Mouse (Mus musculus): ENCODE measurements around the gene Ak8. TPM values are rescaled to one million over a fixed set of nuclear protein-coding genes. Genes with fewer than 3 reads are reported as not detected.
A peak's percentile ranks its signal among the peaks of the same experiment; 100 is the strongest.

The Ak8 gene
- polyA plus RNA-seq, 1 experiment from 2014 or later: 0.35 TPM

DNA sequence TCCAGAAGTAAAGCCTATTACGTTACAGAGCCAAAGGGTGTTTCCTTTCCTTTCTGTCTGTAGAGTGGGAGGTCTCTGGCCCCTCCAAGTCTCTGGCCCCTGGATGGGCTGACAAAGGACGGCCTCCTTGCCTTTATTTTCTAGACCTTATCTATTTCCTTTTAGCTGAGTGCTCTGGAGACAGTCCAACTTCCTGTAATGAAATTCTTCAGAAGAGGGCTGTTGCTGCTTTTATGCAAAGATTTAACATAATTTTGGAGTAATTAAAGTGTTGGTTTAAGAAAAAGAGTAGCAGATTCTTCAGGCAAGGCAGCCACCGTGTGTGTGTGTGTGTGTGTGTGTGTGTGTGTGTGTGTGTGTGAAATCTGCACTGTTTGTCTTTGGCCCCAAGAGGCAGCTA lies 98.4 kb downstream of the Ak8 start:
- Histone ChIP-seq H3K4me1 (no peaks in the 10 kb centered on the region; the same call in 1 of the 2 replicates), H3K9me3 (replicated peaks) (no peaks in the 10 kb centered on the region), H3K36me3 (no peaks in the 10 kb centered on the region), H3K9ac (no peak overlapping the region), H3K4me3 (no peak overlapping the region), H3K27ac (no peak overlapping the region), H3K4me2 (no peak overlapping the region), H3K27me3 (replicated peaks) (0 out of 2 replicates have a peak, but pooled peaks cover 3% of the 10 kb centered on the region)
- WGBS (ENCODE audit: insufficient replicate concordance): 24% methylated on average over 3 of the region's 3 CpGs
- ATAC-seq: no peak

DNA sequence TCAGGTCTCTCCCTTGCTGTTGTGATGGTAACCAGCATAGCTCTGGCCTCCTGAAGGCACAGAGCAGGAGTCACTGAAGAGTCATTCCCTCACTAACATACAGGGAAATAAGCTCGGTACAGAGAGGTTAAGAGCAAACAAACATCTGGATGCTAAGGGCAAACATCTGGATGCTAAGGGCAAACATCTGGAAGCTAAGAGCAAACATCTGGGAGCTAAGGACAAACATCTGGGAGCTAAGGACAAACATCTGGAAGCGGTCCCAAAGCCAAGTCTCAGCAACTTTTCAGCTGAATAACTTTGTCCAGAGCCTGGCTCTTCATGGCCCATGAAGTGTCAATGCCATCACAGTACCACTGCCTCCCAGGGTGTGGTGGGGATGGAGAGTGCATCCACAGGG lies 99.6 kb downstream of the Ak8 start:
- no peak for ATAC-seq
- H3K4me1 ChIP-seq: no peaks in the 10 kb centered on the region; the same call in 1 of the 2 replicates
- WGBS (ENCODE audit: insufficient replicate concordance): 53% methylated on average over 2 of the region's 2 CpGs
- H3K27me3 ChIP-seq (replicated peaks): 0 out of 2 replicates have a peak, but pooled peaks cover 3% of the 10 kb centered on the region
- no peak overlapping the region for H3K4me2 ChIP-seq
- no peaks in the 10 kb centered on the region for H3K36me3 ChIP-seq
- H3K4me3 ChIP-seq: no peak overlapping the region
- no peaks in the 10 kb centered on the region for H3K9me3 ChIP-seq (replicated peaks)
- no peak overlapping the region for H3K9ac ChIP-seq
- H3K27ac ChIP-seq: no peak overlapping the region

DNA sequence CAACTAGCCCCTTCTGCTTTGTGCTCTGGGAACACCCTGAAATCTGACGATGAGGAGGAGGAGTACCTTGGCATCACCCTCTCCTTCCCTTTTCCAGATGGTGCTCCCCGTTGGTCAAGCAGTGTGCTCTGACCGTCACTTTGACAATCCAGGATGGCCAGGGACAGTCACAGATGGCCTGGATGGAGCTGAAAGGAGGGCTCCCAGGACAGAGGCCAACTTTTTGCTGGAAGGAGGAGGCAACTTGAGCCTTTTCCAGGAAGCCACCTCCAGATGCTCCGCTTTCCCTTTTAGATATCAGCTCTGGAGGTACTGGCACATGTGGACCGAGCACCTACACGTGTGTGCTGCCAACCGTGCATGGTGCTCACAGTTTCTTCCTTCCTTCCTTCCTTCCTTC lies 103.4 kb downstream of the Ak8 start:
- no peak for ATAC-seq
- no peaks in the 10 kb centered on the region for H3K4me1 ChIP-seq
- no peaks in the 10 kb centered on the region for H3K36me3 ChIP-seq
- WGBS (ENCODE audit: insufficient replicate concordance): 66% methylated on average over 7 of the region's 7 CpGs
- 0 out of 2 replicates have a peak, but pooled peaks cover 3% of the 10 kb centered on the region for H3K27me3 ChIP-seq (replicated peaks)
- H3K27ac ChIP-seq: no peak overlapping the region
- no peak overlapping the region for H3K9ac ChIP-seq
- H3K4me3 ChIP-seq: no peak overlapping the region
- no peak overlapping the region for H3K4me2 ChIP-seq
- no peaks in the 10 kb centered on the region for H3K9me3 ChIP-seq (replicated peaks)

DNA sequence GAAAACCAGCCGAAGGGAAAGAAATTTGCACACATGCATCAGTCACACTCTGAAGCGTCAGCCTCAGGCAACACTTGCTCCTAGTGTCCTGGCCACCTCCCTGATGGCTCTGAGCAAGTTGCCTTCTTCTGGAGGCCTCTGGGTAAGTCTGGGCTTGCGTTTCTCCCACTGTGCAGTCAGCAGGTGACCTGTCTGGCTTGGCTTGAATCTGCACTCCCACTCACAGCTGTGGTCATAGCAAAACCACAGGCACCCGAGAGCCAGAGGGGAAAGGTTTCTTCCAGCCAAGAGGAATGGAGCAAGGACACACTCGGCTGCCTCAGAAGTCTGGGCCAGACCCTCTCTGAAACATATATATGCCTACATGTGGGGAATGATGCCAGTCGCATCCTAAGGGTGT lies 108.9 kb downstream of the Ak8 start:
- no peak for ATAC-seq
- no peaks in the 10 kb centered on the region; the same call in 1 of the 2 replicates for H3K27me3 ChIP-seq (replicated peaks)
- H3K4me3 ChIP-seq: no peak overlapping the region
- H3K27ac ChIP-seq: no peak overlapping the region
- H3K4me2 ChIP-seq: no peak overlapping the region
- no peaks in the 10 kb centered on the region for H3K36me3 ChIP-seq
- no peaks in the 10 kb centered on the region for H3K4me1 ChIP-seq
- no peak overlapping the region for H3K9ac ChIP-seq
- no peaks in the 10 kb centered on the region for H3K9me3 ChIP-seq (replicated peaks)
- WGBS (ENCODE audit: insufficient replicate concordance): 59% methylated on average over 6 of the region's 6 CpGs

DNA sequence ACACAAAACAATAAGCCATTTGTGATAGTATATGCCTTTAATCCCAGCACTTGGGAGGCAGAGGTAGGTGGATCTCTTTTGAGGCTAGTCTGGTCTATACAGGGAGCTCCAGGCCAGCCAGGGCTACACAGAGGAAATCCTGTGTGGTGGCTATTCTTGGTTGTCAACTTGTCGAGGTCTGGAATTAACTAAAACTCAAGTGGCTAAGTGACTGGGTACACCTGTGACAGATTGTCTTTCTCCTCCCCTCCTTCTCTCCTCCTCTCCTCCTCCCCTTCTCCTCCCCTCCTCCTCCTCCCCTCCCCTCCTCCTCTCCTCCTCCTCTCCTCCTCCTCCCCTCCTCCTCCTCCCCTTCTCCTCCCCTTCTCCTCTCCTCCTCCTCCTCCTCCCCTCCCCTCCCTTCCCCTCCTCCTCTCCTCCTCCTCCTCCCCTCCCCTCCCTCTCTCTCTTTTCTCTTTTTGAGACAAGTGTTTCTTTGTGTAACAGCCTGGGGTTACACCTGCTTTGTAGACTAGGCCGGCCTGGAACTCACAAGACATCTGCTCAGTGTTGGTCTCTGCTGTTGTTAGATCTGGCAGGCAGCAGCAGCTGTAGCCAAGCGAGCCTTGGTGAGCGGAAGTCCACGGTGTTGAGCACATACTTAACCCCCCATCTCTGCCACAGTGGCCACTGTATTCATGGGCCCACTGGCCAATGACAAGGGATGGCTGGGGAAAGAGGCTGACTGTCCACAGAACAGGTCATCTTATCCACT lies 110.5 kb downstream of the Ak8 start:
- no peak overlapping the region for H3K27ac ChIP-seq
- no peaks in the 10 kb centered on the region for H3K9me3 ChIP-seq (replicated peaks)
- H3K4me1 ChIP-seq: no peaks in the 10 kb centered on the region
- H3K36me3 ChIP-seq: no peaks in the 10 kb centered on the region
- WGBS (ENCODE audit: insufficient replicate concordance): 53% methylated on average over 5 of the region's 5 CpGs
- H3K9ac ChIP-seq: no peak overlapping the region
- no peaks in the 10 kb centered on the region; the same call in 1 of the 2 replicates for H3K27me3 ChIP-seq (replicated peaks)
- no peak for ATAC-seq
- H3K4me3 ChIP-seq: no peak overlapping the region
- H3K4me2 ChIP-seq: no peak overlapping the region

DNA sequence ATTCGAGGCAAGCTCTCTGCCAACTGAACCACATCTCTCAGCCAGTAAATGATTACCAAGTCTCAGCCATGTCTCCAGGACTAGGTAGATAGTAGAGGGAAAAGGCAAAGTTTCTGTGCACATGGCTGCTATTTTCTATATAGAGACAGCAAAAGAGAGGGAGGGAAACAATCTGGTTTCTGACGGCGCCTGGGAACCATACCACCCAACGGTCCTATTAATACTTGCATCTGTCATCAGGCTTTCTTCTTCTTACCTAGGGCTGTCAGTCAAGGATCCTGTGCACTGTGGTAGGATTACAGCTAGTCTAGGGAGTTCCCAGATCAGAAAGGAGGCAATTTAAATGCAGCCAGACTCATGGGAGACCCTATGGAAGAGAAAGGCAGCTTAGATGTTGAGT lies 118.9 kb downstream of the Ak8 start:
- Histone ChIP-seq H3K27me3 (replicated peaks) (no peaks in the 10 kb centered on the region), H3K4me2 (no peak overlapping the region), H3K9me3 (replicated peaks) (no peaks in the 10 kb centered on the region), H3K4me1 (no peaks in the 10 kb centered on the region), H3K27ac (no peak overlapping the region), H3K9ac (no peak overlapping the region), H3K4me3 (no peak overlapping the region), H3K36me3 (peaks cover 19% of the 10 kb centered on the region)
- WGBS (ENCODE audit: insufficient replicate concordance): 68% methylated on average over 4 of the region's 4 CpGs
- no peak for ATAC-seq

DNA sequence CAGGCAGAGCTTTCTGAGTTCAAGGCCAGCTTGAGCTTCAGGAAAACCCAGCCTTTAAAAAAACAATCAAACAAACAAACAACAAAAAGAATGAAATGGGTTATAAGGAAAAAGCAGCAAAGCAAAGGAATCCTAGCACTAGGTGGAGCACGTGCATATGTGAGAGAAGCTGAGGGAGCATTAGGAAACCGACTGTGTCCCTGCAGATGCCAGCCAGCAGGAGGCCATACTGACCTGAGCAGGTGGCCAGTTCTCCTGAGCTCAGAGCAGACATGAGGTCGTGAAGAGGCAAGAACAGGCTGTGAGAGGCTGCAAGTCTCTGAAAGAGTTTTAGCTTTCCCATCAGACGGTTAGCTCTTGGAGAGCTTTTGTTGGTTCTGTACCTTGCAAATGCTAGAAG lies 129.3 kb downstream of the Ak8 start:
- no peak overlapping the region for H3K27ac ChIP-seq
- 0 out of 2 replicates have a peak overlapping the region, but pooled peaks have one; percentile 27 for H3K9ac ChIP-seq
- no peak overlapping the region for H3K4me3 ChIP-seq
- ATAC-seq: no peak
- no peaks in the 10 kb centered on the region for H3K27me3 ChIP-seq (replicated peaks)
- H3K4me1 ChIP-seq: no peaks in the 10 kb centered on the region
- H3K9me3 ChIP-seq (replicated peaks): no peaks in the 10 kb centered on the region
- peaks cover 99% of the 10 kb centered on the region for H3K36me3 ChIP-seq
- WGBS (ENCODE audit: insufficient replicate concordance): 60% methylated on average over 4 of the region's 4 CpGs
- H3K4me2 ChIP-seq: no peak overlapping the region

DNA sequence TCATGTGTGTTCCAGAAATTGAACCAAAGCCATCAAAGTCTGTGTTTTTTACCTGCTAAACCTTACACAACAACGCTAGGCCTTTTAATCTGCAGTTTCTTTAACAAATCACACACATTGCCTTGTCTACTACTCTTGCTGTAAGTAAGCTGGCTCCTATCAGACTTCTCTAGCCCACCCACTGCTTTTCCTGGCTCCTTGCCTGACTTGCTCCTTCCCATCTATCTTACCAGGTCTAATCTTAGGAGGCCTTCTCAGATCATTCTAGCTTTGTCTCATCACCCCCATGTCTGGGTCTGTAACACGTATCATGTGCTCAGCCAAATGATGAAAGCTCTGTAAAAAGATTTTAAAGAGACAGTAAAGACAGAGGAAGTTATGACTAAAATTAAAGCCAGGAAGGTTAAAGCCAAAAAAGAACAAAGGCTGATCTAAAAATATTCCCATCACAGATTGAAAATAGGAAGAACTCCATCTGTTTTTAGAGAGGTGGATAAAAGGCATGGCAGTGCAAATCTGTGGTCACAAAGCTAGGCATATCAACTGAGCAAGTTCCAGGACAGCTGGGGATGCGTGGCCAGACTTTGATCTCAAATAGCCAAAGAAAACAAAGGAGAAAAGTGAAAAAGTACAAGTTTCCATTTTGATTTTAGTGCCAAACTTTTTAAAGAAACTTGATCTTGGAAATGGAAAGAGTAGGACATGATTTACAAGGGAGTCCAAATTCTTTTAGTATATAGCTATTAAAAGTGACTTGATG lies 136.4 kb downstream of the Ak8 start:
- H3K4me1 ChIP-seq: peaks cover 40% of the 10 kb centered on the region
- H3K36me3 ChIP-seq: peaks cover 52% of the 10 kb centered on the region
- no peaks in the 10 kb centered on the region for H3K27me3 ChIP-seq (replicated peaks)
- H3K27ac ChIP-seq: no peak overlapping the region
- H3K4me3 ChIP-seq: no peak overlapping the region
- no peak overlapping the region for H3K4me2 ChIP-seq
- no peak for ATAC-seq
- 70% methylated on average over 3 of the region's 3 CpGs for WGBS (ENCODE audit: insufficient replicate concordance)
- H3K9me3 ChIP-seq (replicated peaks): no peaks in the 10 kb centered on the region
- H3K9ac ChIP-seq: no peak overlapping the region; the same call in 1 of the 2 replicates

DNA sequence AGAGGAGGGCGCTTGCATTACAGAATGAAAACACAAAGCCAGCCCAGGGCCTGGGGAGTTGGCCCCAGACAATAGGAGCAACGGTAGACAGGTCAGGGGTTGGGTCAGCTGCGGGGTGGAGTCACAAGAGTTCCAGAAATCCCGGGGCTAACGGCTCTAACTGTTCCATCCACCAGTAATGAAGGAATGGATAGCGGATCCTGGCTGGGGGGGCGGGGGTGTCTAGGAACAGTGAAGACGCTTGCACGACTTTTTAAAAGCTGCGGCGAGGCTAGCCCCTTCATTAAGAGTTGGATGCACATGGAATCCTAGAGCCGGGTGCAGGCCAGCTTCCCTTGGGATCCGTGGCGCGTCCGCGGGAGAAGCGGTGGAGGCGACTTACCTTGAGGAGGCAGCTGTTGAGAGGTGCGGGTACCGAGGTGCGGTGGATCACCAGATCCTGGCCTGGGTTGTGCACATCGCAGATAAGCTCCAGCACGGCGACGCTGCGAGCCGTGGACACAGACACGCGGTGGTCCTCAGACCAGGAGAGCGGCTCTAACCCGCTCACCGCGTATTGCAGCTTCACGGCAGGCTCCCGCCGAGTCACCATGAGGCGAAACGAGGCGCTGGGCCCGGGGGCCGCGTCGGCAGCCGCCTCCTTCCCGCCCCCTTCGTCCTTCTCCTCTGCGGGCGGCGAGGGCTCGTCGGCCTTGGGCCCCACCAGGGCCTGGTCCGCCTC lies 139.7 kb downstream of the Ak8 start:
- 0% methylated on average over 53 of the region's 53 CpGs for WGBS (ENCODE audit: insufficient replicate concordance)
- Histone ChIP-seq H3K27ac (peak overlapping the region; percentile 87), H3K4me2 (peak overlapping the region; percentile 97), H3K27me3 (replicated peaks) (no peaks in the 10 kb centered on the region), H3K9me3 (replicated peaks) (no peaks in the 10 kb centered on the region), H3K9ac (peak overlapping the region; percentile 86), H3K36me3 (peaks cover 33% of the 10 kb centered on the region), H3K4me1 (peaks cover 57% of the 10 kb centered on the region), H3K4me3 (peak overlapping the region; percentile 83)
- ATAC-seq: peak; percentile 70

DNA sequence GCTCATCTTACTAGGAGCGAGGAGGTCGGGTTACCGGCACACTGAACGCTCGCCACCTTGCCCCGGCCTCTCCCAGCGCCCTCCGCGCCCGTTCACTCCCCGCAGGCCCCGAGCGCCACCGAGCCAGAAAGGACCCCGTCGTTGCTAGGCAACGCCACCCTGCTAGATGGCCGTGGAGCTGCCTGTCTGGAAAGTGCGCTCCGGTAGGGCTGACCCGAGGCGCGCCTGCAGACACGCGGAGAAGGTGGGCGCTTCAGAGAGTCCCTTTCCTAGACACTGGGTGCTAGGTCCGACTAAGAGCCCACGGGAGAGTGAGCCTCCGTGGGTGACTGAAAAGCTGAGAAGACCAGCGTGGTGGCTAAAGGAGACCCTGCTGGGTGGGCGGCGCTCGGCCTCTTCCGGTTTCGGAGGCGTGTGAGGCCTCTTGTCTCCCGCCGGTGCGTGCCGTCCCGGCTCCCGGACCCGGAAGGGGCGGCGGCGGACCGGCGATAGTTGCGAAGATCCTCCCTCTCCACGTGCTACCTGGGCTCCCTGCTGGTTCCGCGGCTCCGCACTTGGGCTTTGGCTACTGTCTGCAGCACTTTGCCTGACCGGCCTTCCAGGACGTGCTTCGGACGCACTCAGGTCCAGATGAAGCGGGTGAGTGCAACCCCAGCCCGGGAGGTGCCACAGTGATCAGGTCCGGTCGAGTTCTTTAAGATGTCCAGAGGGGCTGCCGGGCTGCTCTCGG lies 140.4 kb downstream of the Ak8 start, which contains the start of the genes Gtf3c4 and Ddx31:
Gene Gtf3c4, minus strand, starts transcription at position 139 of the 730 bp plus-strand sequence.
Gene Ddx31, plus strand, starts transcription at position 185 of the 730 bp plus-strand sequence.
- H3K4me2 ChIP-seq: peak within 1 kb of the TSS; percentile 97
- peak within 1 kb of the TSS; percentile 83 for H3K4me3 ChIP-seq
- no peaks in the 10 kb centered on the region for H3K27me3 ChIP-seq (replicated peaks)
- H3K9ac ChIP-seq: peak within 1 kb of the TSS; percentile 86
- H3K4me1 ChIP-seq: peaks cover 57% of the 10 kb centered on the region
- WGBS (ENCODE audit: insufficient replicate concordance): under 1% methylated on average over 63 of the region's 63 CpGs
- H3K27ac ChIP-seq: peak within 1 kb of the TSS; percentile 87
- H3K36me3 ChIP-seq: peaks cover 33% of the 10 kb centered on the region
- no peaks in the 10 kb centered on the region for H3K9me3 ChIP-seq (replicated peaks)
- peak; percentile 95 for ATAC-seq

DNA sequence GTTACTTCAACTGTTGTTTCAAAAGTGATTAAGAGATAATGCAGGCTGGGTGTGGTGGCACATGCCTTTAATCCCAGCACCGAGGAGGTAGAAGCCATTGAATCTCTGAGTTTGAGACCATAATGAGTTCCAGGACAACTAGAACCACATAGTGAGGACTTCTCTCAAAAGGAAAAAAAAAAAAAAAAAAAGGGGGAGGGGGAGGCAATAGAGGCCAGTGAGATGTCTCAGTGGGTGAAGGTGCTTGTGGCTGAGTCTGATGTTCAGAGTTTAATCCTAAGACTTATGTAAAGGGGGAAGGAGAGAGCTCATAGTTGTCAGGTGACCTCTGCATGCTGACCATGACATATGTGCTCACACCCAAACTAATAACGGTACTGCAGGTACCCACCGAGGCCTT lies 142.1 kb downstream of the Ak8 start:
- peaks cover 48% of the 10 kb centered on the region for H3K4me1 ChIP-seq
- peaks cover 42% of the 10 kb centered on the region for H3K36me3 ChIP-seq
- peak overlapping the region; percentile 83; the same call in 1 of the 2 replicates for H3K4me3 ChIP-seq
- peak overlapping the region; percentile 86; the same call in 1 of the 2 replicates for H3K9ac ChIP-seq
- 44% methylated on average over 3 of the region's 3 CpGs for WGBS (ENCODE audit: insufficient replicate concordance)
- peak overlapping the region; percentile 97 for H3K4me2 ChIP-seq
- no peaks in the 10 kb centered on the region for H3K9me3 ChIP-seq (replicated peaks)
- no peak for ATAC-seq
- H3K27ac ChIP-seq: no peak overlapping the region
- H3K27me3 ChIP-seq (replicated peaks): no peaks in the 10 kb centered on the region

Measured in liver, embryonic 12.5 days (tissue).